Mouse (Mus musculus) forebrain, embryonic 14.5 days (tissue): Measurements from ENCODE around the gene Ecm1. TPM values are rescaled to one million over a fixed set of nuclear protein-coding genes. Genes with fewer than 3 reads are reported as not detected.

Experiments used
- ATAC-seq: fragments of 200-750 bp; cut with Nextera tagmentation; 2 replicates; pipeline ENCODE4 v1.8.0; 2017; ENCODE audit warnings: mild to moderate bottlenecking, moderate library complexity
- DNase-seq: peaks from one replicate; pipeline ENCODE4 v3.0.0-alpha.2; 2015; ENCODE audit warnings: low spot score
- H3K27ac ChIP-seq: fragments of 300-500 bp; sonication (generic); 2 replicates; pipeline ENCODE4 v1.5.1; 2014; ENCODE audit warnings: low read depth, mild to moderate bottlenecking, control low read depth, low read length, moderate library complexity
- H3K27me3 ChIP-seq: fragments of 300-500 bp; sonication (generic); replicated peaks from 2 replicates; pipeline ENCODE4 v1.6.1; 2014; ENCODE audit warnings: low read length, control low read depth, mixed read lengths; ENCODE audit not compliant: control insufficient read depth, insufficient read depth
- H3K36me3 ChIP-seq: fragments of 300-500 bp; sonication (generic); 2 replicates; pipeline ENCODE4 v1.6.1; 2014; ENCODE audit warnings: low read length, control low read depth; ENCODE audit not compliant: control insufficient read depth, insufficient read depth
- H3K4me1 ChIP-seq: fragments of 300-500 bp; sonication (generic); 2 replicates; pipeline ENCODE4 v1.6.1; 2014; ENCODE audit warnings: antibody characterized with exemption, low read length, control low read depth; ENCODE audit not compliant: control insufficient read depth, insufficient read depth
- H3K4me2 ChIP-seq: fragments of 300-500 bp; sonication (generic); 2 replicates; pipeline ENCODE4 v1.6.1; 2014; ENCODE audit warnings: mild to moderate bottlenecking, control low read depth, low read length
- H3K4me3 ChIP-seq: fragments of 300-500 bp; sonication (generic); 2 replicates; pipeline ENCODE4 v1.5.1; 2014; ENCODE audit warnings: low read depth, low read length, control low read depth
- H3K9ac ChIP-seq: fragments of 300-500 bp; sonication (generic); 2 replicates; pipeline ENCODE4 v1.6.1; 2014; ENCODE audit warnings: mild to moderate bottlenecking, low read length, control low read depth, moderate library complexity
- H3K9me3 ChIP-seq: fragments of 300-500 bp; sonication (generic); replicated peaks from 2 replicates; pipeline ENCODE4 v1.6.1; 2016; ENCODE audit warnings: low read length, control low read depth, mixed read lengths; ENCODE audit not compliant: control insufficient read depth
- WGBS: fragments of 180-500 bp; shearing (Covaris S2); extraction: QIAGEN DNeasy Blood & Tissue Kit; methylation state at CpG from one replicate; pipeline ENCODE4 v1.1.7; 2014; 5-methylcytosine and 5-hydroxymethylcytosine counted together
- polyA plus RNA-seq: library from polyadenylated mRNA; unstranded; fragments of >200 nt; fragmentation: Nextera tagmentation; extraction: Ambion mirVana; gene quantifications from 2 replicates; pipeline ENCODE4 v1.2.1, GENCODE M21; 2014

Gene Ecm1
- polyA plus RNA-seq, 1 experiment from 2014 or later, result 6.6 TPM

DNA sequence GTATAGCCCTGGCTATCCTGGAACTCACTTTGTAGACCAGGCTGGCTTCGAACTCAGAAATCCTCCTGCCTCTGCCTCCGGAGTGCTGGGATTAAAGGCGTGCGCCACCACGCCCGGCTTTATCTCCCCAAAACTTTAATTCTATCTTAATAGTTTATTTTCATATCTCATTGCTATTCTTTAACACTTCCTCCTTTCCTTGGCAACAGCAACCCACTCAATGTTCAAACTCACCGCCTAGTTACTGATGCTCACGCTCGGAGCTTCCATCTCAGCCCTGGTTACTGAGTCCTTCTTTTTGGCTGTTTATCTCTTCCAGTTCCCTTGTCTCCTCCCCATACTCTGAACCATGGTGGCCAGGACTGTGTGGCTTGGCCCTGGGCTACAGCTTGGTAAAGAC lies 7.1 kb downstream of the Ecm1 start:
- H3K9ac ChIP-seq, result no peak overlapping the region
- no peaks in the 10 kb centered on the region for H3K9me3 ChIP-seq
- ATAC-seq (no peak), DNase-seq (no peak)
- no peak overlapping the region for H3K4me2 ChIP-seq
- 93% methylated on average over 9 of the region's 9 CpGs for WGBS
- no peaks in the 10 kb centered on the region for H3K4me1 ChIP-seq
- no peak overlapping the region for H3K27ac ChIP-seq
- H3K36me3 ChIP-seq, result peaks cover 13% of the 10 kb centered on the region; the same call in 1 of the 2 replicates
- H3K4me3 ChIP-seq, result no peak overlapping the region
- no peaks in the 10 kb centered on the region for H3K27me3 ChIP-seq

GRCm38 (mm10) chr3:95731802-95732201 lies 7.6 kb downstream of the Ecm1 start:
- no peak overlapping the region for H3K4me2 ChIP-seq

GRCm38 (mm10) chr3:95730431-95730830 lies 8.9 kb downstream of the Ecm1 start:
- Histone ChIP-seq H3K4me3 (no peak overlapping the region), H3K27ac (no peak overlapping the region), H3K4me1 (no peaks in the 10 kb centered on the region), H3K4me2 (no peak overlapping the region), H3K9me3 (no peaks in the 10 kb centered on the region), H3K36me3 (peaks cover 6% of the 10 kb centered on the region; the same call in 1 of the 2 replicates), H3K9ac (no peak overlapping the region), H3K27me3 (no peaks in the 10 kb centered on the region)
- no peak for DNase-seq
- 87% methylated on average over 7 of the region's 7 CpGs for WGBS
- no peak for ATAC-seq

More at GRCm38 (mm10) chr3:95731802-95732201, 7.6 kb downstream of the Ecm1 start:
- Histone ChIP-seq H3K9me3 (no peaks in the 10 kb centered on the region), H3K27me3 (no peaks in the 10 kb centered on the region), H3K9ac (no peak overlapping the region), H3K4me3 (no peak overlapping the region), H3K36me3 (peaks cover 11% of the 10 kb centered on the region; the same call in 1 of the 2 replicates), H3K27ac (no peak overlapping the region), H3K4me1 (no peaks in the 10 kb centered on the region)
- whole genome bisulfite sequencing, result 96% methylated on average over 4 of the region's 4 CpGs
- DNase-seq (no peak), ATAC-seq (no peak)

- Histone ChIP-seq H3K9ac (no peak overlapping the region), H3K4me3 (no peak overlapping the region), H3K27ac (no peak overlapping the region), H3K4me2 (no peak overlapping the region), H3K4me1 (no peaks in the 10 kb centered on the region), H3K27me3 (no peaks in the 10 kb centered on the region), H3K36me3 (peaks cover 3% of the 10 kb centered on the region; the same call in 1 of the 2 replicates), H3K9me3 (no peaks in the 10 kb centered on the region)
- DNase-seq (no peak), ATAC-seq (no peak)
- 79% methylated on average over 2 of the region's 2 CpGs for WGBS
These were observed 10.5 kb downstream of the Ecm1 start for GRCm38 (mm10) chr3:95728906-95729305.

- no peak for DNase-seq
- no peak for ATAC-seq
- WGBS, result 74% methylated on average over 7 of the region's 7 CpGs
- H3K9ac ChIP-seq, result no peak overlapping the region
- H3K4me1 ChIP-seq, result no peaks in the 10 kb centered on the region
- no peak overlapping the region for H3K4me3 ChIP-seq
- no peak overlapping the region for H3K27ac ChIP-seq
- H3K9me3 ChIP-seq, result no peaks in the 10 kb centered on the region
- H3K36me3 ChIP-seq, result no peaks in the 10 kb centered on the region
- H3K27me3 ChIP-seq, result no peaks in the 10 kb centered on the region
- H3K4me2 ChIP-seq, result no peak overlapping the region
These were observed 12.5 kb downstream of the Ecm1 start for GRCm38 (mm10) chr3:95726696-95727358.

DNA sequence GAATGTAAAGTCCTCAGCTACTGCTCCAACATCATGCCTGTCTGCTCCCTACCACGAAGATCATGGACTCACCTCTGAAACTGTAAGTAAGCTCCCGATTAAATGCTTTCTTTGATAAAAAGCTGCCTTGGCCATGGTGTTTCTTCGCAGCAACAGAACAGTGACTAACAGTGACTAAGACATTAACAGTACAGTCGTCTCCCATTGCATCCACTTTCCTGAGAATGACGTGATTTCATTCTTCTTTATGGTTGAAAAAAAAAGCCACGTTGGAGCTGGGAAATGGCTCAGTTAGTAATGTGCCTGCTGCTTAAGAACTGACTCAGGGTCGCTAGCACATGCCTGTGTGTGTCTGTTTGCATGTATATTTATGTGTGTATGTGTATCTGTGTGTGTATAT lies 13.5 kb downstream of the Ecm1 start:
- H3K9me3 ChIP-seq, result no peaks in the 10 kb centered on the region
- 83% methylated on average over 7 of the region's 7 CpGs for WGBS
- no peak overlapping the region for H3K4me3 ChIP-seq
- no peak overlapping the region for H3K27ac ChIP-seq
- no peak for DNase-seq
- no peak for ATAC-seq
- H3K27me3 ChIP-seq, result no peaks in the 10 kb centered on the region
- no peaks in the 10 kb centered on the region for H3K36me3 ChIP-seq
- no peak overlapping the region for H3K9ac ChIP-seq
- no peak overlapping the region for H3K4me2 ChIP-seq
- H3K4me1 ChIP-seq, result no peaks in the 10 kb centered on the region

DNA sequence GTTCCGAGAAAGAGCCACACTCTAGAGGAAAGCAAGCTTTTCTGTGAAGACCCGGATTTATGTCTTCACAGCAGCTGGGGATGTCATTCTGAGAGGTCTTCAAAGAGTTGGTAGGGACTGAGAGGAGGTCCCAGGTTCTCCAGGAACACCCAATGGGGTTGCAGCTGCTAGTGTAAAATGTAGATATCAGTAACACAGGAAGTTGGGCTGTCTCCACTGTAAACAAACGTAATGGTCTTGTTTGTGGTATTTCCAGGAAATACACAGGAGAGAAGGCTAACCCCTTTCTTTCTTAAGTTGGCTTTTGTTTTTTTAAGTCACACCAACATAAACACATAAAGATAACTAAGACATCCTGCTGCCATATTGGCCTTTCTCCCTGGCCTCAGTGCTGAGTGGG lies 17.0 kb downstream of the Ecm1 start:
- no peak overlapping the region for H3K9ac ChIP-seq
- no peak overlapping the region for H3K27ac ChIP-seq
- H3K4me2 ChIP-seq, result no peak overlapping the region
- no peak overlapping the region for H3K4me3 ChIP-seq
- H3K4me1 ChIP-seq, result no peaks in the 10 kb centered on the region
- H3K36me3 ChIP-seq, result no peaks in the 10 kb centered on the region
- WGBS, result 81% methylated on average over 3 of the region's 3 CpGs
- no peaks in the 10 kb centered on the region for H3K27me3 ChIP-seq
- H3K9me3 ChIP-seq, result no peaks in the 10 kb centered on the region
- no peak for DNase-seq
- no peak for ATAC-seq

- H3K27ac ChIP-seq, result no peak overlapping the region
- no peak overlapping the region for H3K4me2 ChIP-seq
- H3K27me3 ChIP-seq, result no peaks in the 10 kb centered on the region
- no peak overlapping the region for H3K9ac ChIP-seq
- ATAC-seq (no peak), DNase-seq (no peak)
- no peak overlapping the region for H3K4me3 ChIP-seq
- H3K9me3 ChIP-seq, result no peaks in the 10 kb centered on the region
- H3K36me3 ChIP-seq, result no peaks in the 10 kb centered on the region
- H3K4me1 ChIP-seq, result no peaks in the 10 kb centered on the region
- WGBS, result 99% methylated on average over 2 of the region's 2 CpGs
These were observed 21.2 kb downstream of the Ecm1 start for GRCm38 (mm10) chr3:95718153-95718552.

GRCm38 (mm10) chr3:95716075-95716474 lies 23.3 kb downstream of the Ecm1 start:
- no peaks in the 10 kb centered on the region for H3K4me1 ChIP-seq
- H3K27ac ChIP-seq, result no peak overlapping the region
- WGBS, result 68% methylated on average over 1 of the region's 1 CpGs

More at GRCm38 (mm10) chr3:95716075-95716474, 23.3 kb downstream of the Ecm1 start:
- no peaks in the 10 kb centered on the region for H3K27me3 ChIP-seq
- no peak overlapping the region for H3K4me2 ChIP-seq
- DNase-seq (no peak), ATAC-seq (no peak)
- no peak overlapping the region for H3K9ac ChIP-seq
- H3K36me3 ChIP-seq, result no peaks in the 10 kb centered on the region
- H3K4me3 ChIP-seq, result no peak overlapping the region
- H3K9me3 ChIP-seq, result no peaks in the 10 kb centered on the region
